Mouse (Mus musculus) liver, embryonic 16.5 days (tissue): Measurements from ENCODE around the gene Slc35f6. TPM values are rescaled to one million over a fixed set of nuclear protein-coding genes. Genes with fewer than 3 reads are reported as not detected.
"Not testable (repeated sequence)": the region's sequence is repeated elsewhere in the genome, so short reads cannot be mapped to it uniquely, and the experiment has no call there.

Experiments
- ATAC-seq: fragments of 200-750 bp; cut with Nextera tagmentation; 2 replicates; pipeline ENCODE4 v1.8.0; 2017; ENCODE audit warnings: low read depth, mild to moderate bottlenecking, moderate number of reproducible peaks, moderate library complexity
- H3K27ac ChIP-seq: fragments of 300-500 bp; sonication (generic); 2 replicates; pipeline ENCODE4 v1.5.1; 2014; ENCODE audit warnings: mild to moderate bottlenecking, low read length
- H3K27me3 ChIP-seq: fragments of 300-500 bp; sonication (generic); 2 replicates; pipeline ENCODE4 v1.6.1; 2014; ENCODE audit warnings: low read depth, low read length, mixed read lengths; ENCODE audit not compliant: control insufficient read depth, insufficient read depth
- H3K36me3 ChIP-seq: fragments of 300-500 bp; sonication (generic); 2 replicates; pipeline ENCODE4 v1.6.1; 2014; ENCODE audit warnings: mild to moderate bottlenecking; ENCODE audit not compliant: control insufficient read depth, insufficient read depth
- H3K4me1 ChIP-seq: fragments of 300-500 bp; sonication (generic); 2 replicates; pipeline ENCODE4 v1.6.1; 2014; ENCODE audit warnings: low read depth, low read length, mixed read lengths; ENCODE audit not compliant: control insufficient read depth
- H3K4me2 ChIP-seq: fragments of 300-500 bp; sonication (generic); 2 replicates; pipeline ENCODE4 v1.6.1; 2014; ENCODE audit warnings: low read depth, low read length, mixed read lengths
- H3K4me3 ChIP-seq: fragments of 300-500 bp; sonication (generic); 2 replicates; pipeline ENCODE4 v1.5.1; 2014; ENCODE audit warnings: low read depth, mild to moderate bottlenecking, low read length
- H3K9ac ChIP-seq: fragments of 300-500 bp; sonication (generic); 2 replicates; pipeline ENCODE4 v1.6.1; 2014; ENCODE audit warnings: low read depth, low read length
- H3K9me3 ChIP-seq: fragments of 300-500 bp; sonication (generic); replicated peaks from 2 replicates; pipeline ENCODE4 v1.6.1; 2016; ENCODE audit warnings: low read length; ENCODE audit not compliant: control insufficient read depth
- WGBS: fragments of 180-500 bp; shearing (Covaris S2); extraction: QIAGEN DNeasy Blood & Tissue Kit; methylation state at CpG from one replicate; pipeline ENCODE4 v1.1.7; 2014; ENCODE audit not compliant: insufficient replicate concordance; 5-methylcytosine and 5-hydroxymethylcytosine counted together
- polyA plus RNA-seq: library from polyadenylated mRNA; unstranded; fragments of >200 nt; fragmentation: Nextera tagmentation; extraction: Ambion mirVana; gene quantifications from 2 replicates; pipeline ENCODE4 v1.2.1, GENCODE M21; 2015

Slc35f6 gene
- polyA plus RNA-seq, 1 experiment from 2014 or later: 10.5 TPM

DNA sequence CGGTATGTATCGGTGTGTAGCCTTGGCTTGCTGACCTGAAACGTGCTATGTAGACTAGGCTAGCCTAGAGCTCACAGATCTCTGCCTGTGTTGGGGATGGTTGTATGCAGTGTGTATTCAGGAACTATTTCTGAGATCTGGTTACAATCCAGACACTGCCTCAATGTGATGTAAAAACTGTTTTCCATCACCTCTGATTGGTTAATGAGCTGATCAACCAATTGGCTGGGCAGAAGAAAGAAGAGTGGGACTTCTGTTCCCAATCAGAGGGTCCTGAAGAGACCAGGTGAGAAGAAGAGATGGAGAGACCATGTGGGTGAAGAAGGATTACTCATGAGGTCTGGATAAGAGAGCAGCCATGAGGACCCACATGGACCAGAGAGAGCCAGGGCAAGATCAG, 20.0 kb downstream of the Slc35f6 start:
- Histone ChIP-seq H3K9ac (peak overlapping the region; percentile 95), H3K36me3 (peaks cover 41% of the 10 kb centered on the region), H3K4me1 (peaks cover 23% of the 10 kb centered on the region), H3K27me3 (no peaks in the 10 kb centered on the region), H3K4me3 (peak overlapping the region; percentile 94), H3K27ac (peak overlapping the region; percentile 86), H3K9me3 (no peaks in the 10 kb centered on the region), H3K4me2 (peak overlapping the region; percentile 63)
- WGBS: 1% methylated on average over 3 of the region's 3 CpGs
- no peak for ATAC-seq

DNA sequence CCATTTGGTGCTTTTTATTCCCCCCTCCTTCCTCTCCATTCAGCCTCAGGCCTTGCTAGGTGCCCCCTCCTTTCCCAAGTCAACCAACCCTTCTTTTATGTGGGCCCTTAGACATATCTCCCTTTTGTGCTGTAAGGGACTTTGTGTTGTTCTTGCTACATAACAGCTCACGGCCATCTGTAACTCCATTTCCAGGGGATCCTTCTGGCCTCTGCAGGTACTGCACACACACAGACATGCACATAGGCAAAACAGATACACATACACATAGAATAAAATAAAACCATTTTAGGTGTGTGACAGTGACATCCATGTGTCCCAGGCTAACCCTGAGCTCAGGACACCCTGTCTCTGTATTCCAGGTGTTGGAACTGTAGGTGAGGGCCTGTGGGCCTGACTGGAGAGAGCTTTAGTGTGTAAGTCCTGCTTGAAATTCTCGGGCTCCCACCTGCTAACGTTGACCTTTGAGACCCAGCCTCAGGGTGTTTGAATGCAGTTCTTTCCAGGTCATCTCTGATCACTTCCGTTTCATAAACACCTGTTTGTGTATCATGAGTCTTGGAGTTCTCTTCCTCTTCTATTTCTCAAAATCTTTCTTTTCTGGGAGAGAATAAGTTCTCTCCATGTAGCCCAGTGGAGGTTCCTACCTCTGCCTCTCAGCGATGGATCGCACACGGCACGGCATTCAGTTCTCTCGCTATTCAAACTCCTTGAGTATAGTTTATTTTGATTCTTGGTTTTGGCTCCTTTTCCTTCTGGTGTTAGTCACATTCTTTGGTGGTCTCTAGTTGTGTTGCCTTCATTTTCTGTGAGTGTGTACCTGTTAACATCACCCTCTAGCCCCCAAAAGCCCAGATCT, 21.1 kb downstream of the Slc35f6 start:
- Histone ChIP-seq H3K4me3 (peak overlapping the region; percentile 94), H3K9me3 (no peaks in the 10 kb centered on the region), H3K4me2 (peak overlapping the region; percentile 63), H3K36me3 (peaks cover 52% of the 10 kb centered on the region), H3K27ac (no peak overlapping the region), H3K4me1 (peaks cover 23% of the 10 kb centered on the region), H3K9ac (peak overlapping the region; percentile 46), H3K27me3 (no peaks in the 10 kb centered on the region)
- 88% methylated on average over 9 of the region's 9 CpGs for WGBS
- ATAC-seq: no peak

- H3K9ac ChIP-seq: no peak overlapping the region
- H3K4me3 ChIP-seq: peak overlapping the region; percentile 4; the same call in 1 of the 2 replicates
Measured at GRCm38 (mm10) chr5:30669496-30669830, 21.7 kb downstream of the Slc35f6 start.

GRCm38 (mm10) chr5:30670091-30670490, 22.4 kb downstream of the Slc35f6 start:
- H3K4me1 ChIP-seq: peaks cover 23% of the 10 kb centered on the region
- no peak for ATAC-seq
- WGBS: 76% methylated on average over 7 of the region's 7 CpGs
- no peak overlapping the region for H3K4me3 ChIP-seq
- no peak overlapping the region for H3K9ac ChIP-seq
- no peaks in the 10 kb centered on the region for H3K9me3 ChIP-seq
- H3K36me3 ChIP-seq: peaks cover 63% of the 10 kb centered on the region
- H3K27ac ChIP-seq: no peak overlapping the region
- H3K27me3 ChIP-seq: no peaks in the 10 kb centered on the region
- no peak overlapping the region for H3K4me2 ChIP-seq

More at GRCm38 (mm10) chr5:30669496-30669830, 21.7 kb downstream of the Slc35f6 start:
- H3K27me3 ChIP-seq: no peaks in the 10 kb centered on the region
- H3K4me2 ChIP-seq: peak overlapping the region; percentile 63
- peaks cover 23% of the 10 kb centered on the region for H3K4me1 ChIP-seq
- no peak for ATAC-seq
- WGBS: 47% methylated on average over 3 of the region's 3 CpGs
- no peak overlapping the region for H3K27ac ChIP-seq
- no peaks in the 10 kb centered on the region for H3K9me3 ChIP-seq
- H3K36me3 ChIP-seq: peaks cover 58% of the 10 kb centered on the region

DNA sequence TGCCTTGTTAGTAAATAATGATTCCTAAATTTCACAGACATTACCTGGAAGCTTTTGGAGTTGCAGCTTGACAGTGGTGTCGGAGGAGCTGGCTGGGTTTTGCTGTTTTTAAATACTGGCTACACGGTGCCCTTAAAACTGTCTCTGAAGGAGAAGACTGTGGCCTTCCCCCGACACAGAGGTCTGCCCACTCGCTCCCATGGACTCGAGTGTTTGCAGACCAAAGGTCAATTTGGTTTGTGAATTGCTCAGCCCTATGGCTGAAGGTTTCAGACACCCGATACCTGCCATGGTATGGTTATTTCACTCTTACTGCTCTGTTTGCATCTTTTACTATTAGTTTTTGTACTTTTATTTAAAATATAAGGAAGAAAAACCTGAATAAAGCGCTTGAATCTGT, 26.3 kb downstream of the Slc35f6 start:
- 82% methylated on average over 7 of the region's 7 CpGs for WGBS
- Histone ChIP-seq H3K4me3 (no peak overlapping the region), H3K4me1 (peaks cover 11% of the 10 kb centered on the region), H3K9me3 (no peaks in the 10 kb centered on the region), H3K27me3 (no peaks in the 10 kb centered on the region), H3K9ac (no peak overlapping the region), H3K27ac (peak overlapping the region; percentile 27; the same call in 1 of the 2 replicates), H3K36me3 (peaks cover 63% of the 10 kb centered on the region), H3K4me2 (no peak overlapping the region)
- peak; percentile 61; the same call in 1 of the 2 replicates for ATAC-seq

GRCm38 (mm10) chr5:30676800-30677199, 29.1 kb downstream of the Slc35f6 start:
- Histone ChIP-seq H3K27ac (no peak overlapping the region), H3K4me1 (no peaks in the 10 kb centered on the region; the same call in 1 of the 2 replicates), H3K9ac (no peak overlapping the region), H3K4me3 (no peak overlapping the region), H3K36me3 (peaks cover 38% of the 10 kb centered on the region), H3K9me3 (no peaks in the 10 kb centered on the region), H3K4me2 (no peak overlapping the region), H3K27me3 (no peaks in the 10 kb centered on the region)
- no peak for ATAC-seq
- 85% methylated on average over 7 of the region's 7 CpGs for WGBS

DNA sequence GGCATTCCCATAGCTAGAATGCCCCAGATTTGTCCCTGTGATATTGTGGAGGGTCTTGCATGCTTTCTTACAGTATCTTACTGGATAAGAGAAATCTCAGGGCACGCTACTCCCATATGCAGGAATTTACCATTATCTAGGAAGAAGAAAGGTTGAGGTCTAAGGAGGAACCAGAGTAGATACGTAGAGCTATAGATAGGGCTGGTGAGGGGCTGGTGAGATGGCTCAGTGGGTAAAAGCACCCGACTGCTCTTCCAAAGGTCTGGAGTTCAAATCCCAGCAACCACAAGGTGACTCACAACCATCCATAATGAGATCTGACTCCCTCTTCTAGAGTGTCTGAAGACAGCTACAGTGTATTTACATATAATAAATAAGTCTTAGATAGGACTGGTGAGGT, 30.3 kb downstream of the Slc35f6 start:
- 83% methylated on average over 3 of the region's 3 CpGs for WGBS
- H3K4me2 ChIP-seq, H3K9ac ChIP-seq, H3K4me3 ChIP-seq, H3K27me3 ChIP-seq, H3K9me3 ChIP-seq, H3K27ac ChIP-seq, ATAC-seq, H3K4me1 ChIP-seq: not testable (repeated sequence)
- peaks cover 25% of the 10 kb centered on the region for H3K36me3 ChIP-seq

DNA sequence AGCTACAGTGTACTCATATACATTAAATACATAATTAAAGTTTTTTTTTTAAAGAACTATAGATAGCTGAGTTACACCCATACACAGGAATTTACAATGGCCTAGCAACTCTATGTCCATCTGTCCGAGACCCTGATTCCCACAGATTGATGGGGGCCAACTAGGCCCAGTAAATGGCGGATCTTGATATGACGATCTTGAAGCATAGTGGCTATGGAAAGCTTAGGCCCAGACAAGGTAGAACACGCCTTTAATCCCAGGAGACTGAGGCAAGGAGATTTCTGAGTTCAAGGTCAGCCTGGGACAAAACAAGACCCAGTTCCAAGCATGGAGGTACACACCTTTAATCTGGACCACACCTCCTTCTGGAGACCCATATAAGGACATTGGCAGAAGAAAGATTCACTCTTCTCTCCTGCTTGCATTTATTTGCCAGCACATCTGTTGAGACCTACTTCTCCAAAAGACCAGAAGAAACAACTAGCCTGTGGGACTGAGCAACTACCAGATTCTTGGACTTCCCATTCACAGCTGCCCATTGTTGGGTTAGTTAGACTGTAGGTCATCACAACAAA, 31.1 kb downstream of the Slc35f6 start:
- H3K27me3 ChIP-seq: no peaks in the 10 kb centered on the region
- H3K4me1 ChIP-seq: no peaks in the 10 kb centered on the region; the same call in 1 of the 2 replicates
- no peak overlapping the region for H3K4me3 ChIP-seq
- peaks cover 18% of the 10 kb centered on the region for H3K36me3 ChIP-seq
- WGBS: 81% methylated on average over 4 of the region's 4 CpGs
- no peaks in the 10 kb centered on the region for H3K9me3 ChIP-seq
- no peak overlapping the region for H3K4me2 ChIP-seq
- ATAC-seq: no peak
- no peak overlapping the region for H3K9ac ChIP-seq
- no peak overlapping the region for H3K27ac ChIP-seq

DNA sequence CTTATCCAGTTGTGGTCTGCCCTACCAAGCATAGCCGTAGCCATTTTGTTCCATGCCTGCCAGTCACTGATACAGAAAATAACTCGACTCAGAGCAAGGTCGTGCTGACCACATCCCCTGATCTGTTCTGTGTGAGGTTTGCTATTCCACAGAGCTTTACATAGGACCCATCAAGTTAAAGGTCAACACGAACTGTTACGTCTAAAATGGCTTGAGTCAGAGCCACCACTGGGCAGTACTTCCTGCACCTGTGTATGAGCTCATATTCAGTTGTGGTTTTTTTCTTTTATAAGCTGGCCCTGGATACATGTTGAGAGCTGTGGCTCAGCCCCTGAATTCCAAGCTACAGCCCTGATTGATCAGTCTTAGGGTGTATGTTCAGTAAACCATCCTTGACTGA, 31.9 kb downstream of the Slc35f6 start:
- H3K36me3 ChIP-seq: peaks cover 11% of the 10 kb centered on the region
- H3K9me3 ChIP-seq: no peaks in the 10 kb centered on the region
- no peaks in the 10 kb centered on the region for H3K27me3 ChIP-seq
- H3K27ac ChIP-seq: no peak overlapping the region
- H3K4me1 ChIP-seq: no peaks in the 10 kb centered on the region; the same call in 1 of the 2 replicates
- no peak overlapping the region for H3K4me3 ChIP-seq
- no peak for ATAC-seq
- no peak overlapping the region for H3K4me2 ChIP-seq
- 45% methylated on average over 5 of the region's 5 CpGs for WGBS
- no peak overlapping the region for H3K9ac ChIP-seq
